In genomic region chr16:32949281-32949680, GRCm38 (mm10) we compare ENCODE assay signal across 28 mouse cellular contexts. TPM values are rescaled to one million over a fixed set of nuclear protein-coding genes. Genes with fewer than 3 reads are reported as not detected.
DNase-seq lines count a peak whose midpoint lies in the region; TF ChIP-seq lines count a peak whose summit lies in the region.
"Had no signal": no experiment of that assay in that cellular context is flagged by ENCODE, and none has a peak within 500 bp of the region (broad histone marks: within the 10 kb centered on the region; RNA-seq: fewer than 3 reads in every experiment).

No protein-coding gene starts in this region.

- H3K9ac ChIP-seq in CH12.LX (ENCODE audit: insufficient read depth, low read depth), result no peak overlapping the region
- H3K9ac ChIP-seq: embryonic facial prominence, embryonic 13.5 days; forebrain, embryonic 12.5 days; forebrain, embryonic 15.5 days; heart, embryonic 12.5 days; heart, embryonic 15.5 days; hindbrain, embryonic 13.5 days had no signal

- no peak overlapping the region for H3K4me2 ChIP-seq in CH12.LX (ENCODE audit: insufficient read depth, low read depth, poor library complexity, severe bottlenecking)
- H3K4me2 ChIP-seq: embryonic facial prominence, embryonic 13.5 days; forebrain, embryonic 12.5 days; forebrain, embryonic 15.5 days; heart, embryonic 12.5 days; heart, embryonic 15.5 days; hindbrain, embryonic 13.5 days had no signal

- TF ChIP-seq RAD21 in CH12.LX (IDR thresholded peaks at IDR 0.05; ENCODE audit: low read depth, low read length), result no peak

- H3K27ac ChIP-seq in CH12.LX (ENCODE audit: insufficient read depth, low read depth), result no peak overlapping the region
- H3K27ac ChIP-seq: embryonic facial prominence, embryonic 10.5 days; embryonic facial prominence, embryonic 13.5 days; forebrain, embryonic 12.5 days; forebrain, embryonic 15.5 days; heart, embryonic 15.5 days; hindbrain, embryonic 10.5 days; hindbrain, embryonic 13.5 days; hindbrain, postnatal 0 days had no signal

- no peak overlapping the region for H3K4me3 ChIP-seq in CH12.LX (replicated peaks in 1 of 3; ENCODE audit: low read depth in 2 of 3, low read length in 2 of 3, poor library complexity in 1 of 3)
- H3K4me3 ChIP-seq: embryonic facial prominence, embryonic 10.5 days; embryonic facial prominence, embryonic 13.5 days; erythroblast, embryonic 14.5 days; forebrain, embryonic 12.5 days; forebrain, embryonic 15.5 days; heart, embryonic 12.5 days; heart, embryonic 15.5 days; hindbrain, embryonic 10.5 days; hindbrain, embryonic 13.5 days had no signal

- no peak for TF ChIP-seq EP300 in CH12.LX (IDR thresholded peaks at IDR 0.05; ENCODE audit: low read length)

- peaks cover 5 to 20% of the 10 kb centered on the region in 2 experiments for H3K36me3 ChIP-seq in CH12.LX (replicated peaks in 1 of 2; ENCODE audit: control insufficient read depth in 1 of 2, insufficient read depth in 1 of 2, low read length in 1 of 2)

- TF ChIP-seq CTCF in CH12.LX (conservative IDR thresholded peaks at IDR 0.05 in 1 of 2, IDR thresholded peaks at IDR 0.05 in 1 of 2; ENCODE audit: low read depth in 2 of 2, low read length in 2 of 2), result no peak

- peaks cover 9% of the 10 kb centered on the region for H3K79me2 ChIP-seq in CH12.LX (replicated peaks; ENCODE audit: control insufficient read depth, extremely low read depth, insufficient read depth, poor library complexity, severe bottlenecking)

- DNase-seq in A20 (ENCODE audit: low read depth, low spot score), result peak; percentile 73
- DNase-seq in CD4-positive helper T cell, adult 2 months (ENCODE audit: low read depth, low spot score), result peak; percentile 23
- DNase-seq in CH12.LX (ENCODE audit: extremely low read depth), result no peak
- DNase-seq in induced T-regulatory cell, adult 2 months (ENCODE audit: low read depth), result peak; percentile 71
- no peak for DNase-seq in frontal cortex, postnatal 14 days (ENCODE audit: low spot score in 2 of 2)
- DNase-seq in thymus, postnatal 0 days (ENCODE audit: low spot score), result no peak
- DNase-seq: adrenal gland, adult 2 months; adrenal gland, postnatal 14 days; cerebellum, adult 11-12 months; cerebellum, adult 8-10 months; cerebellum, postnatal 10 days; cerebellum, postnatal 36 days; embryo, embryonic 11 days; gastrocnemius, postnatal 14 days; heart, adult 18-20 months; heart, postnatal 10 days; heart, postnatal 36 days had no signal

- H3K27me3 ChIP-seq in CH12.LX (replicated peaks), result no peaks in the 10 kb centered on the region
- H3K27me3 ChIP-seq: embryonic facial prominence, embryonic 13.5 days; forebrain, embryonic 12.5 days; forebrain, embryonic 15.5 days; heart, embryonic 12.5 days; heart, embryonic 15.5 days; hindbrain, embryonic 13.5 days; Patski had no signal

- no peak for TF ChIP-seq POLR2A in CH12.LX (IDR thresholded peaks at IDR 0.05; ENCODE audit: low read depth, low read length)

- dilution Hi-C loops in CH12.LX (cut with MboI; ENCODE audit: extremely low pct_ligation_motif_present, extremely low pct_unique_long_range_greater_than_20kb, low sequenced_read_pairs), result no loop called here

- in situ Hi-C loops in CH12.LX (cut with MboI; ENCODE audit: low pct_ligation_motif_present, low pct_unique_long_range_greater_than_20kb, low sequenced_read_pairs), result no loop called here

- H3K4me1 ChIP-seq in CH12.LX (ENCODE audit: control insufficient read depth in 1 of 2, insufficient read depth in 2 of 2), result peaks cover 3 to 21% of the 10 kb centered on the region in 2 experiments; a peak in 3 of 4 replicates
- H3K4me1 ChIP-seq: forebrain, embryonic 12.5 days; forebrain, embryonic 15.5 days; hindbrain, embryonic 13.5 days had no signal

- H3K9me3 ChIP-seq in CH12.LX (replicated peaks; ENCODE audit: low read length), result peaks cover 6% of the 10 kb centered on the region
- H3K9me3 ChIP-seq: embryonic facial prominence, embryonic 13.5 days; forebrain, embryonic 12.5 days; forebrain, embryonic 15.5 days; heart, embryonic 12.5 days; hindbrain, embryonic 10.5 days; hindbrain, embryonic 13.5 days had no signal

TF ChIP-seq in CH12.LX, 34 proteins besides CTCF, POLR2A, EP300 and RAD21:
- TF ChIP-seq NRF1 (IDR thresholded peaks at IDR 0.05; ENCODE audit: low read depth, low read length) (no peak), IRF4 (IDR thresholded peaks at IDR 0.05; ENCODE audit: low read depth, low read length) (no peak), ZNF384 (IDR thresholded peaks at IDR 0.05; ENCODE audit: low read depth, low read length) (peak; percentile 36)

RNA-seq across cellular contexts. Expression of gene Lrch3, which starts 35.4 kb away (rescaled TPM):
- total RNA-seq in CH12.LX (2012; rRNA removed), result 11.4 and 11.9 TPM in 2 replicates
- total RNA-seq in CH12.LX (2014; rRNA removed), result 15.6 and 16.1 TPM in 2 replicates
- 16.6 and 20.7 TPM in 2 replicates for polyA plus RNA-seq in CH12.LX (2012; ENCODE audit: insufficient read length, low read depth)
- polyA plus RNA-seq in thymus, postnatal 0 days (2015; fragmentation: Nextera tagmentation; extraction: Ambion mirVana), result 18.3 and 21.5 TPM in 2 replicates

Comparison
In these comparisons a context has a peak if more than half of its experiments do, and no peak if none do; other contexts are left out.
1. DNase-seq: peak in A20 (single experiment), CD4-positive helper T cell, adult 2 months (single experiment) and induced T-regulatory cell, adult 2 months (single experiment); none in CH12.LX (single experiment), frontal cortex, postnatal 14 days (0 of 2) and thymus, postnatal 0 days (single experiment).